Mouse (Mus musculus) liver, embryonic 16.5 days (tissue): Measurements from ENCODE around the gene Plxna2. TPM values are rescaled to one million over a fixed set of nuclear protein-coding genes. Genes with fewer than 3 reads are reported as not detected.

Experiments used
- ATAC-seq: fragments of 200-750 bp; cut with Nextera tagmentation; 2 replicates; pipeline ENCODE4 v1.8.0; 2017; ENCODE audit warnings: low read depth, mild to moderate bottlenecking, moderate number of reproducible peaks, moderate library complexity
- H3K27ac ChIP-seq: fragments of 300-500 bp; sonication (generic); 2 replicates; pipeline ENCODE4 v1.5.1; 2014; ENCODE audit warnings: mild to moderate bottlenecking, low read length
- H3K27me3 ChIP-seq: fragments of 300-500 bp; sonication (generic); 2 replicates; pipeline ENCODE4 v1.6.1; 2014; ENCODE audit warnings: low read depth, low read length, mixed read lengths; ENCODE audit not compliant: control insufficient read depth, insufficient read depth
- H3K36me3 ChIP-seq: fragments of 300-500 bp; sonication (generic); 2 replicates; pipeline ENCODE4 v1.6.1; 2014; ENCODE audit warnings: mild to moderate bottlenecking; ENCODE audit not compliant: control insufficient read depth, insufficient read depth
- H3K4me1 ChIP-seq: fragments of 300-500 bp; sonication (generic); 2 replicates; pipeline ENCODE4 v1.6.1; 2014; ENCODE audit warnings: low read depth, low read length, mixed read lengths; ENCODE audit not compliant: control insufficient read depth
- H3K4me2 ChIP-seq: fragments of 300-500 bp; sonication (generic); 2 replicates; pipeline ENCODE4 v1.6.1; 2014; ENCODE audit warnings: low read depth, low read length, mixed read lengths
- H3K4me3 ChIP-seq: fragments of 300-500 bp; sonication (generic); 2 replicates; pipeline ENCODE4 v1.5.1; 2014; ENCODE audit warnings: low read depth, mild to moderate bottlenecking, low read length
- H3K9ac ChIP-seq: fragments of 300-500 bp; sonication (generic); 2 replicates; pipeline ENCODE4 v1.6.1; 2014; ENCODE audit warnings: low read depth, low read length
- H3K9me3 ChIP-seq: fragments of 300-500 bp; sonication (generic); replicated peaks from 2 replicates; pipeline ENCODE4 v1.6.1; 2016; ENCODE audit warnings: low read length; ENCODE audit not compliant: control insufficient read depth
- WGBS: fragments of 180-500 bp; shearing (Covaris S2); extraction: QIAGEN DNeasy Blood & Tissue Kit; methylation state at CpG from one replicate; pipeline ENCODE4 v1.1.7; 2014; ENCODE audit not compliant: insufficient replicate concordance; 5-methylcytosine and 5-hydroxymethylcytosine counted together
- polyA plus RNA-seq: library from polyadenylated mRNA; unstranded; fragments of >200 nt; fragmentation: Nextera tagmentation; extraction: Ambion mirVana; gene quantifications from 2 replicates; pipeline ENCODE4 v1.2.1, GENCODE M21; 2015

The Plxna2 gene
- polyA plus RNA-seq, 1 experiment from 2014 or later = 2.2 TPM

DNA sequence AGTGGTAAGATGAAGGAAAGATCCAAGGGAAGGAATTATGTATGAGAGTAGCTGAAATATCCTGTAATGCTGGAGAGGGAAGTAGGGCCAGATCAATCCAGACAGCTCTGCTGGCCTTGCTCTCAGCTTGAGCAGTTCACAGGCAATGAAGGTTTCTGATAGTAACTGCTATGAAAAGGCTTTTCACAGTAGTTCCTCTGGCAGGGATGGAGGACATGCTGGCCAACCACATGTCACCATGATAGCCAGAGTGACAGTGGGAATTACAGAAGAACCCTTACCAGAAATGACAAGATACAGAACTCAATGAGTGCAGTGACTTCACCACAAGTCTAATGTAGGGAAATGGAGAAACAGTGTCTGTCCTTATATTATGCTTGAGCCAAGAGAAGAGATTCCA lies 210.3 kb downstream of the Plxna2 start:
- no peak overlapping the region for H3K4me3 ChIP-seq
- H3K4me2 ChIP-seq = no peak overlapping the region
- H3K9me3 ChIP-seq = no peaks in the 10 kb centered on the region
- H3K4me1 ChIP-seq = no peaks in the 10 kb centered on the region
- H3K27me3 ChIP-seq = no peaks in the 10 kb centered on the region
- no peak for ATAC-seq
- H3K9ac ChIP-seq = no peak overlapping the region
- H3K27ac ChIP-seq = no peak overlapping the region
- H3K36me3 ChIP-seq = no peaks in the 10 kb centered on the region

DNA sequence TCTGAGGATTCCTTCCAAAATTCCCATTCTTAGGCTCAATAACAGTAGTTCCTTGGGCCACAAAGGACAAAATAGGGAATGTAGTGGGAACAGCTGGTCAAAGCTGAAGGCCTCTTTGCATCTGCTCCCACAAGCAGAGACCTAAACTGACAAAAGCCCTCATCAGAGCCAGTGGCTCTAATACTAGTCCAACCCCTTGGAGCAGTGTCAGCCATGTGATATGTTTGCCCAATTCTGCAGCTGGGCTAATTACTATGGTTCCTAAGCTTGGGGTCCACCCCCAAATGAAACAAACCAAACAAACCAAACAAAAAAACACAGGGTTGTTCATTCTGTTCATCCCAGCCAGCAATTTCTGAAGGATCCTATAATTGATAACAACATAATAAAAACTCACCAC lies 217.2 kb downstream of the Plxna2 start:
- H3K4me3 ChIP-seq = no peak overlapping the region
- no peaks in the 10 kb centered on the region for H3K4me1 ChIP-seq
- H3K27me3 ChIP-seq = no peaks in the 10 kb centered on the region
- ATAC-seq = no peak
- no peaks in the 10 kb centered on the region for H3K36me3 ChIP-seq
- no peaks in the 10 kb centered on the region for H3K9me3 ChIP-seq
- H3K4me2 ChIP-seq = no peak overlapping the region
- no peak overlapping the region for H3K27ac ChIP-seq
- H3K9ac ChIP-seq = no peak overlapping the region

DNA sequence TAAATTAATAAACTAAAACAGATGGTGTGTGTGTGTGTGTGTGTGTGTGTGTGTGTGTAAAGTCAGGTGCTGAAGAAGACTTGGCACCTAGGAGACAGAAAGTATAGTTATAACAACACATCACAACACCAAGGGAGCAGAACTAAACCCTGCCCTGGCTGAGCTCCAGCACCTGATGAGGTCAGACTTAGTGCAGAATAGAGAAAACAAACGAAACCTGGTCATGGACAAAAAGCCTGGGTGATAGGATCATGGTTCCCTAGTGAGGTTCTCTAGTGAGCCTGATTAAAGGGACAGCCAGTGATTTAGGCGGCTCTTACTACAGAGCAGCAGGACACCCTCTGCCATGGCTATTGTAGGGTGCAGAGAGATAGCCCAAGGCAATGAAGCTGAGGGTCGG lies 218.2 kb downstream of the Plxna2 start:
- 48% methylated on average over 3 of the region's 3 CpGs for WGBS
- H3K4me2 ChIP-seq = no peak overlapping the region
- H3K27me3 ChIP-seq = no peaks in the 10 kb centered on the region
- no peak overlapping the region for H3K4me3 ChIP-seq
- no peak overlapping the region for H3K9ac ChIP-seq
- no peaks in the 10 kb centered on the region for H3K9me3 ChIP-seq
- H3K27ac ChIP-seq = no peak overlapping the region
- no peaks in the 10 kb centered on the region for H3K4me1 ChIP-seq
- no peaks in the 10 kb centered on the region for H3K36me3 ChIP-seq
- ATAC-seq = no peak

GRCm38 (mm10) chr1:194836671-194837070 lies 218.7 kb downstream of the Plxna2 start:
- Histone ChIP-seq H3K9ac (no peak overlapping the region), H3K27ac (no peak overlapping the region), H3K4me2 (no peak overlapping the region), H3K36me3 (no peaks in the 10 kb centered on the region), H3K27me3 (no peaks in the 10 kb centered on the region), H3K4me3 (no peak overlapping the region), H3K9me3 (no peaks in the 10 kb centered on the region), H3K4me1 (no peaks in the 10 kb centered on the region)
- 75% methylated on average over 4 of the region's 4 CpGs for WGBS
- no peak for ATAC-seq

DNA sequence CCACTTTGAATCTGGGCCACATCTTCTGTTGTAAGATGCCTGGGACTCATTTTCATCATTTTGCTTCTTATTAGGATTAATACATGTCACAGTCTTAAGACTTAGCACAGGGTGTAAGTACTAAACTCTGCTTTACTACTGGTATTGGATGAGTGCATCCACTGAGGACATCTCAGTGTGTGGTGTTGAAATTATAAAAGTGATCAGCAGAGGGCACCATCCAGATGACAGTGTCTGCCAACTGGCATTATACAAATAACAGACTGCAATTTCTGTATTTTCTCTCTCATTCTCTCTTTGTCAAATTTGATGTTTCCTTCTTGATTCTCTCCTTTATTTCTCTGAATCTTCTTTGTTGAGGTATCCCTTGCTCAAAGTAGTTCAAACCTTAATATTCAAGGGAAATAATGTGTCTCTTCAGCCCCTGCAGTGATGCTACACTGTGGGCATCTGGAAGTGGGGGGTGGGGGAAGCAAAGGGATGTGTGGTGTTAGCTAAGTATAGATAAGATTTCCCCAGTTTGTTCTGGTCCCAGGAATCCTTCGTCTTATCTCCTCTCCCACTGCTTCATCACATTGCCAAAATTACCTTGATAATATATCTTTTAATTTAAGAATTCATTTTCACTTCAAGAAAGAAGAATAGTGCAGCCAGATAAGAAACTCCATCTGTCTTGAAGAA lies 221.4 kb downstream of the Plxna2 start:
- H3K27ac ChIP-seq = no peak overlapping the region
- 3% methylated on average over 1 of the region's 1 CpGs for whole genome bisulfite sequencing
- no peaks in the 10 kb centered on the region for H3K4me1 ChIP-seq
- H3K4me2 ChIP-seq = no peak overlapping the region
- ATAC-seq = no peak
- H3K9me3 ChIP-seq = no peaks in the 10 kb centered on the region
- no peaks in the 10 kb centered on the region for H3K36me3 ChIP-seq
- H3K9ac ChIP-seq = no peak overlapping the region
- no peak overlapping the region for H3K4me3 ChIP-seq
- H3K27me3 ChIP-seq = no peaks in the 10 kb centered on the region

DNA sequence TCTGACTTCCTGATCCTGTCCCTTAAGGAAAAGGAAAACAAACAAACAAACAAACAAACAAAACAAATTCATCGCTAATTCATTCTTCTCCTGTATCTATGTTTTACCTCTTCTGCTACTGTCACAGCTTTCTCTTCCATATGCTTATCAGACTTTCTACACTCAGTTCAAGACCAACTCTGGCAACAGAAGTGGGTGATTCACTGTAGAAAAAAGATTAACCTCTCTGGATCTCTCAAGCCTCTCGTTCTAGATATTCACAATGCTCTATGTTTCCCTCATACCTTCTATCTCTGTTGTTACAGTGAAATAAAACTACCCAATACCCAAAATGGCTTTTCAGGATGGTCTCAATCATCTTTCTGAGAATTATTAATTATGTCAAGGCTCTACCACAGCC lies 225.0 kb downstream of the Plxna2 start:
- ATAC-seq = no peak
- Histone ChIP-seq H3K4me2 (no peak overlapping the region), H3K27me3 (no peaks in the 10 kb centered on the region), H3K4me1 (no peaks in the 10 kb centered on the region), H3K9ac (no peak overlapping the region), H3K4me3 (no peak overlapping the region), H3K27ac (no peak overlapping the region), H3K9me3 (no peaks in the 10 kb centered on the region), H3K36me3 (no peaks in the 10 kb centered on the region)
- 37% methylated on average over 2 of the region's 2 CpGs for WGBS

GRCm38 (mm10) chr1:194847014-194847413 lies 229.0 kb downstream of the Plxna2 start:
- Histone ChIP-seq H3K36me3 (no peaks in the 10 kb centered on the region), H3K27ac (no peak overlapping the region), H3K4me3 (no peak overlapping the region), H3K4me1 (no peaks in the 10 kb centered on the region), H3K9ac (no peak overlapping the region), H3K27me3 (no peaks in the 10 kb centered on the region), H3K9me3 (no peaks in the 10 kb centered on the region), H3K4me2 (no peak overlapping the region)
- ATAC-seq = no peak
- 63% methylated on average over 4 of the region's 4 CpGs for WGBS

DNA sequence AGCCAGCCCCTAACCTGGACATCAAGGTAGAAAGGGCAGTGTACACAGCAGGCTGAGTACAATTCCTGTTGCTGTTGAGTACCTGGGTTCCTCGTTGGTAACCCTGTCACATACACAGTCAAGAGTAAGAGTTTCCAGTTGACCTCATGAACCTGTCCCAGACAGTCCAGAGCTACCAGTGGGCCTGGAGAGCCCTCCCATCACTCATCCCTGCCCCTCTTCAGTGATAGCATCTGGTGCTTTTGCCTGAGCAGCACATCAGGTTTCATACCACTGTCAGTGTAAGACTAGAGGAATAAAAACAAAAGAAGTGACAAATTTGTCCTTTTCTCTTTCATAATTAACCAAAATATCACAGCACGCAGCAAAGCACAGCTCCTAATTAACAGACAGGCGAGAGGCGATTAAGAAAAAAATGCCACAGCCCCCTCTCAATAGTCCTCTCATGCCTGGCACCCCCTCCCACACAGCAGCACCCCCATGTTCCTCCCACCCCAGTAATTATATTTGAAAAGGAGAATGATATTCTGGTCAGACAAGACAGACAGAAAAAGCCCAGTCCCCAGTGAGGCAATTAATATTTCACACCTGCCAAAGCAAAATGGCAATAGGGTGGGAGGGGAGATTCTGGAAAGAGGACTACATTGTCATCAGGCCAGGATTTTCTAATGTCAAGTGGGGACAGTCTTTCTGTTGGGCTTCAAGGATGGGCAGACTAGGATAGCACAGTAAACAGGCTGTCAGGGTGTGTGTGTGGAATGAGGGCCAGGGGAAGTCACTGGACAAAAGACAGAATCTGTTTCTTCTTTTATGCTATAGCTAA lies 233.4 kb downstream of the Plxna2 start:
- H3K27ac ChIP-seq = no peak overlapping the region
- no peaks in the 10 kb centered on the region for H3K36me3 ChIP-seq
- H3K9me3 ChIP-seq = no peaks in the 10 kb centered on the region
- no peaks in the 10 kb centered on the region for H3K27me3 ChIP-seq
- H3K9ac ChIP-seq = no peak overlapping the region
- no peaks in the 10 kb centered on the region for H3K4me1 ChIP-seq
- ATAC-seq = no peak
- no peak overlapping the region for H3K4me3 ChIP-seq
- H3K4me2 ChIP-seq = no peak overlapping the region
- 60% methylated on average over 4 of the region's 4 CpGs for WGBS

DNA sequence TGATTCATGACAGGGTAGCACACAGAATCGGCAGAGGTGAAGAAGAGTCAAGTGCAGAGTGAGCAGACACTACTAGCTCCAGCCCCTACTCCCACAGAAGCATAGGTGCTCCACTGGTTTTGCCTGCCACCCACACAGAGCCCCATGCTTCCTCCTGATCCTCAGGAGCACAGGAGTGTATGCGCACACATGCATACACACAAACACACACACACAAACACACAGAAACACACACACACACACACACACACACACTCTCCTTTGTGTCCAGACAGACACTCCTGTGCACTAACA lies 234.0 kb downstream of the Plxna2 start:
- H3K9ac ChIP-seq = no peak overlapping the region
- no peak overlapping the region for H3K27ac ChIP-seq
- H3K4me3 ChIP-seq = no peak overlapping the region
- H3K4me2 ChIP-seq = no peak overlapping the region
- 68% methylated on average over 2 of the region's 2 CpGs for WGBS
- no peaks in the 10 kb centered on the region for H3K27me3 ChIP-seq
- no peaks in the 10 kb centered on the region for H3K9me3 ChIP-seq
- H3K36me3 ChIP-seq = no peaks in the 10 kb centered on the region
- ATAC-seq = no peak
- no peaks in the 10 kb centered on the region for H3K4me1 ChIP-seq
